Mouse (Mus musculus) lung, postnatal 0 days (tissue): ENCODE data around the gene Prss30. TPM values are rescaled to one million over a fixed set of nuclear protein-coding genes. Genes with fewer than 3 reads are reported as not detected.

ENCODE experiments used
- ATAC-seq: fragments of 200-750 bp; cut with Nextera tagmentation; 2 replicates; pipeline ENCODE4 v1.8.0; 2017; ENCODE audit warnings: moderate library complexity
- DNase-seq: peaks from one replicate; pipeline ENCODE4 v3.0.0-alpha.2; 2016; ENCODE audit warnings: low spot score
- H3K27ac ChIP-seq: fragments of 300-500 bp; sonication (generic); 2 replicates; pipeline ENCODE4 v1.5.1; 2014; ENCODE audit warnings: antibody characterized with exemption, mild to moderate bottlenecking, low read length, mixed read lengths
- H3K27me3 ChIP-seq: fragments of 300-500 bp; sonication (generic); replicated peaks from 2 replicates; pipeline ENCODE4 v1.6.1; 2014; ENCODE audit warnings: low read length, mixed read lengths; ENCODE audit not compliant: insufficient read depth
- H3K36me3 ChIP-seq: fragments of 300-500 bp; sonication (generic); 2 replicates; pipeline ENCODE4 v1.6.1; 2014; ENCODE audit warnings: low read length, mixed read lengths; ENCODE audit not compliant: insufficient read depth
- H3K4me1 ChIP-seq: fragments of 300-500 bp; sonication (generic); 2 replicates; pipeline ENCODE4 v1.6.1; 2014; ENCODE audit warnings: antibody characterized with exemption, low read depth, low read length, mixed read lengths; ENCODE audit not compliant: insufficient read depth
- H3K4me2 ChIP-seq: fragments of 300-500 bp; sonication (generic); replicated peaks from 2 replicates; pipeline ENCODE4 v1.6.1; 2014; ENCODE audit warnings: low read depth, mild to moderate bottlenecking, low read length, moderate library complexity, mixed read lengths
- H3K4me3 ChIP-seq: fragments of 300-500 bp; sonication (generic); 2 replicates; pipeline ENCODE4 v1.5.1; 2014; ENCODE audit warnings: low read depth, low read length
- H3K9ac ChIP-seq: fragments of 300-500 bp; sonication (generic); replicated peaks from 2 replicates; pipeline ENCODE4 v1.6.1; 2014; ENCODE audit warnings: low read depth, mild to moderate bottlenecking
- H3K9me3 ChIP-seq: fragments of 300-500 bp; sonication (generic); 2 replicates; pipeline ENCODE4 v1.6.1; 2016; ENCODE audit warnings: low read length, mixed read lengths
- CTCF ChIP-seq: IDR thresholded peaks from 2 replicates; pipeline ENCODE4 v1.5.1; 2016; ENCODE audit warnings: antibody characterized with exemption, mild to moderate bottlenecking
- EP300 ChIP-seq: IDR thresholded peaks from 2 replicates; pipeline ENCODE4 v1.6.1; 2016; ENCODE audit warnings: antibody characterized with exemption, mild to moderate bottlenecking, control low read depth
- WGBS: fragments of 180-500 bp; shearing (Covaris S2); extraction: QIAGEN DNeasy Blood & Tissue Kit; methylation state at CpG from one replicate; pipeline ENCODE4 v1.1.7; 2014; 5-methylcytosine and 5-hydroxymethylcytosine counted together
- polyA plus RNA-seq: library from polyadenylated mRNA; unstranded; fragments of >200 nt; fragmentation: Nextera tagmentation; extraction: Ambion mirVana; gene quantifications from 2 replicates; pipeline ENCODE4 v1.2.1, GENCODE M21; 2015

The Prss30 gene
- 0.18 and 0.47 TPM in 2 replicates for polyA plus RNA-seq

- H3K27ac ChIP-seq, result no peak within 1 kb of the TSS
- no peaks in the 10 kb centered on the region for H3K9me3 ChIP-seq
- H3K36me3 ChIP-seq, result no peaks in the 10 kb centered on the region
- TF ChIP-seq CTCF, result no peak
- TF ChIP-seq EP300, result no peak
- no peaks in the 10 kb centered on the region for H3K4me1 ChIP-seq
- no peak within 1 kb of the TSS for H3K4me2 ChIP-seq
- H3K4me3 ChIP-seq, result no peak within 1 kb of the TSS
- no peaks in the 10 kb centered on the region for H3K27me3 ChIP-seq
- 0 out of 2 replicates have a peak, but pooled peaks have one; percentile 26 for ATAC-seq
- H3K9ac ChIP-seq, result no peak within 1 kb of the TSS
- DNase-seq, result peak; percentile 37
- 56% methylated on average over 10 of the region's 10 CpGs for WGBS
Measured at GRCm38 (mm10) chr17:23980297-23980909, at the start of gene Prss30. TSS of gene Prss30 (minus strand) at chr17:23980566.

- Histone ChIP-seq H3K4me3 (no peak overlapping the region), H3K4me2 (no peak overlapping the region), H3K9ac (no peak overlapping the region), H3K27me3 (no peaks in the 10 kb centered on the region), H3K36me3 (no peaks in the 10 kb centered on the region), H3K9me3 (no peaks in the 10 kb centered on the region), H3K4me1 (no peaks in the 10 kb centered on the region), H3K27ac (no peak overlapping the region)
- WGBS, result 72% methylated on average over 7 of the region's 7 CpGs
- DNase-seq (no peak), ATAC-seq (no peak)
- TF ChIP-seq EP300, result no peak
- TF ChIP-seq CTCF, result no peak
Measured at GRCm38 (mm10) chr17:24029477-24029876, 49.1 kb upstream of the Prss30 start.

GRCm38 (mm10) chr17:24021375-24022199, 41.2 kb upstream of the Prss30 start:
- ATAC-seq, result peak; percentile 74
- H3K4me3 ChIP-seq, result no peak overlapping the region
- H3K4me2 ChIP-seq, result no peak overlapping the region

GRCm38 (mm10) chr17:24020696-24021095, 40.3 kb upstream of the Prss30 start:
- H3K27ac ChIP-seq, result peak overlapping the region; percentile 73

More at GRCm38 (mm10) chr17:24021375-24022199, 41.2 kb upstream of the Prss30 start:
- WGBS, result 50% methylated on average over 5 of the region's 5 CpGs
- Histone ChIP-seq H3K4me1 (no peaks in the 10 kb centered on the region; the same call in 1 of the 2 replicates), H3K9me3 (no peaks in the 10 kb centered on the region), H3K36me3 (no peaks in the 10 kb centered on the region), H3K27ac (peak overlapping the region; percentile 73; the same call in 1 of the 2 replicates), H3K27me3 (no peaks in the 10 kb centered on the region), H3K9ac (no peak overlapping the region)
- DNase-seq, result peak; percentile 58
- TF ChIP-seq CTCF (no peak), EP300 (no peak)

DNA sequence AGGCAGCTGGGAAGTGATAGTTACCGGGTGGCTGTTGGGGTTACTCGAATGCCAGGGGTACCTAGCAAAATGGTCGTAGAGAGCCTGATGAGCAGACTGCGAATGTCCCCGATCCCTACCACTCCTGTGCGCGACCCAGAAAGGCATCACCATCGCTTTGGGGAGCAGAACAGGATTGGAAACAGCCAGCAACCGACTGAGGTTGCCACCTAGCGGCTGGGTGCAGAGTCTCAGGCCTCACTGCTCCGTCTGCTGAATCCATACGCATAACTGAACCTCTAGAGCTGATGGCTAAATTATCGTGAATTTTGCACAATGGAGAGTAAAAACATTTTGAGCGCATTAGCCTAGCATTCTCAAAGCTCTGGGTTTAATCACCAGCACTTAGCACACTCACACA, 35.4 kb upstream of the Prss30 start:
- no peak overlapping the region for H3K9ac ChIP-seq
- ATAC-seq, result no peak
- DNase-seq, result no peak
- no peak overlapping the region for H3K4me2 ChIP-seq
- H3K9me3 ChIP-seq, result no peaks in the 10 kb centered on the region
- TF ChIP-seq CTCF (peak; percentile 67), EP300 (no peak)
- 36% methylated on average over 14 of the region's 14 CpGs for WGBS
- no peaks in the 10 kb centered on the region for H3K27me3 ChIP-seq
- H3K27ac ChIP-seq, result no peak overlapping the region
- no peaks in the 10 kb centered on the region for H3K4me1 ChIP-seq
- no peak overlapping the region for H3K4me3 ChIP-seq
- no peaks in the 10 kb centered on the region for H3K36me3 ChIP-seq

More at GRCm38 (mm10) chr17:24020696-24021095, 40.3 kb upstream of the Prss30 start:
- Histone ChIP-seq H3K4me2 (no peak overlapping the region), H3K4me1 (no peaks in the 10 kb centered on the region; the same call in 1 of the 2 replicates), H3K9me3 (no peaks in the 10 kb centered on the region), H3K4me3 (no peak overlapping the region), H3K27me3 (no peaks in the 10 kb centered on the region), H3K9ac (no peak overlapping the region), H3K36me3 (no peaks in the 10 kb centered on the region)
- WGBS, result 26% methylated on average over 6 of the region's 6 CpGs
- TF ChIP-seq CTCF (no peak), EP300 (0 out of 2 replicates have a peak, but pooled peaks have one; percentile 16)
- DNase-seq, result peak; percentile 79
- ATAC-seq, result peak; percentile 80

DNA sequence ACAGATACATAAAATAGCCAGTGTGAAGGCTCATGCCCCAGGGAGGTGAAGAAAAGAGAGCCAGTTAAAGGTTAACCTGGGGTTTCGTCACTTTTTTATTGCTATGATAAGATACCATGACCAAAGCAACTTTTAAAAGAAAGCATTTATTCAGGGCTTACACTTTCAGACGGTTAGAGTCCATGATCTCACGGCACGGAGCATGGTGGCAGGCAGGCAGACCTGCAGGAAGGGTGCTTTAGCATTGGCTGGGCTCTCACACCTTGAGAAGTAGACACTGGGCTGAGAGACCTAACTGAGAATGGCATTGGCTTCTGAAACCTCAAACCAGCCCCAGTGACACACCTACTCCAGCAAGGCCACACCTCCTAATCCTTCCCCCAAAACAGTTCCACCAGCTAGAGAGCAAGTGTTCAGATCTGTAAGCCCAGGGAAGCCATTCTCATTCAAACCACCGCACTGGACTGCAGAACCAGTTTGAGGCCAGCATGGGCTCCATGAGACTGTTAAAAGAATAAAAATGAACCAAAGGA, 34.1 kb upstream of the Prss30 start:
- H3K4me3 ChIP-seq, result no peak overlapping the region
- 67% methylated on average over 5 of the region's 5 CpGs for WGBS
- no peaks in the 10 kb centered on the region for H3K9me3 ChIP-seq
- no peaks in the 10 kb centered on the region for H3K36me3 ChIP-seq
- no peaks in the 10 kb centered on the region for H3K27me3 ChIP-seq
- ATAC-seq (no peak), DNase-seq (no peak)
- TF ChIP-seq EP300, result no peak
- TF ChIP-seq CTCF, result no peak
- H3K4me1 ChIP-seq, result no peaks in the 10 kb centered on the region
- no peak overlapping the region for H3K9ac ChIP-seq
- H3K4me2 ChIP-seq, result no peak overlapping the region
- H3K27ac ChIP-seq, result no peak overlapping the region
